Mouse (Mus musculus) midbrain, embryonic 12.5 days (tissue): ENCODE measurements at regions not wholly inside any gene's neighbourhood (a gene's known extent, or its start where the extent isn't known, plus 50 kb on each side); places are given as distances from the start of the nearest gene placed in this dataset.
A peak's percentile ranks its signal among the peaks of the same experiment; 100 is the strongest.

ENCODE experiments used
- ATAC-seq: fragments of 200-750 bp; cut with Nextera tagmentation; 2 replicates; pipeline ENCODE4 v1.8.0; 2017; ENCODE audit warnings: low read depth, moderate TSS enrichment, moderate library complexity; ENCODE audit not compliant: low FRiP score
- H3K27ac ChIP-seq: fragments of 300-500 bp; sonication (generic); replicated peaks from 2 replicates; pipeline ENCODE4 v1.5.1; 2016; ENCODE audit warnings: mild to moderate bottlenecking
- H3K27me3 ChIP-seq: fragments of 300-500 bp; sonication (generic); 2 replicates; pipeline ENCODE4 v1.6.1; 2016; ENCODE audit warnings: mild to moderate bottlenecking
- H3K36me3 ChIP-seq: fragments of 300-500 bp; sonication (generic); 2 replicates; pipeline ENCODE4 v1.6.1; 2016
- H3K4me1 ChIP-seq: fragments of 300-500 bp; sonication (generic); 2 replicates; pipeline ENCODE4 v1.6.1; 2016
- H3K4me2 ChIP-seq: fragments of 300-500 bp; sonication (generic); replicated peaks from 2 replicates; pipeline ENCODE4 v1.6.1; 2016; ENCODE audit warnings: mild to moderate bottlenecking, moderate library complexity
- H3K4me3 ChIP-seq: fragments of 300-500 bp; sonication (generic); 2 replicates; pipeline ENCODE4 v1.5.1; 2016; ENCODE audit warnings: mild to moderate bottlenecking
- H3K9ac ChIP-seq: fragments of 300-500 bp; sonication (generic); replicated peaks from 2 replicates; pipeline ENCODE4 v1.6.1; 2016; ENCODE audit warnings: mild to moderate bottlenecking, moderate library complexity
- H3K9me3 ChIP-seq: fragments of 300-500 bp; sonication (generic); 2 replicates; pipeline ENCODE4 v1.6.1; 2016; ENCODE audit warnings: mild to moderate bottlenecking
- WGBS: fragments of 180-500 bp; shearing (Covaris S2); methylation state at CpG from one replicate; pipeline ENCODE4 v1.1.7; 2016; 5-methylcytosine and 5-hydroxymethylcytosine counted together

DNA sequence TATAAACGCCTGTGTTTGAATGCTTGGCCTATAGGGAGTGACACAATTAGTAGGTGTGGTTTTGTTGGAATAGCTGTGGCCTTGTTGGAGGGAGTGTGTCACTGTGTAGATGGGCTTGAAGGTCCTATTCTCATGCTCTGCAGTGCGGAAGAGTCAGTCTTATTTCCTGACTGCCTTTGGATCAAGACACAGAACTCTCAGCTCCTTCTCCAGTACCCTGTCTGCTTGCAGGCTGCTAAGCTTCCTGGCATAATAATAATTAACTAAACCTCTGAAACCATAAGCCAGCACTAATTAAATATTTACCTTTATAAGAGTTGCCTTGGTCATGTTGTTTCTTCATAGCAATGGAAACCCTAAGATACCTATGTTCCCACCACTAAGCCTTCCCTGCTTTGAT lies 409.8 kb upstream of the Sall1 start:
- 88% methylated on average over 2 of the region's 2 CpGs for WGBS
- Histone ChIP-seq H3K27me3 (no peaks in the 10 kb centered on the region), H3K4me1 (no peaks in the 10 kb centered on the region), H3K9ac (no peak overlapping the region), H3K4me3 (no peak overlapping the region), H3K4me2 (no peak overlapping the region), H3K27ac (no peak overlapping the region), H3K9me3 (no peaks in the 10 kb centered on the region), H3K36me3 (no peaks in the 10 kb centered on the region)
- ATAC-seq = no peak

DNA sequence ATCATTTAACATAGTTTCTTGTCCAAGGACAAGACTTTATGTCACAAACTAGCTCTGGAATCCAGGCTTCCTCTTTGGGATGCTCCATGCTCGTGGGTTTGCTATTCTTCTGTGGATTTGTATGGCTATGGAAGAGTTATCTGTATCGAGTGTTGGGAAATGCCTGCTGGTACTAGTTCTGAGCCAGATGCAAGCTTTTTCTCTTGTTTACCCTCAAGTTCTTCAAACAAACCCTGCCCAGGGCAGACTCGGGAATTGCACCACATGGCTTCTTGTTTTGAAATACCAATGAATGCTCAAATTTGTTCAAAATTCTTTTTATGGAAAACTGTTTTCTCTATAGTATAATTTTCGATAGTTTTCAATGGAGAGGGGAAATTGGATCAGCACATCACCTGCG lies 400.5 kb upstream of the Sall1 start:
- H3K4me2 ChIP-seq = no peak overlapping the region
- no peak overlapping the region for H3K9ac ChIP-seq
- 79% methylated on average over 5 of the region's 5 CpGs for WGBS

DNA sequence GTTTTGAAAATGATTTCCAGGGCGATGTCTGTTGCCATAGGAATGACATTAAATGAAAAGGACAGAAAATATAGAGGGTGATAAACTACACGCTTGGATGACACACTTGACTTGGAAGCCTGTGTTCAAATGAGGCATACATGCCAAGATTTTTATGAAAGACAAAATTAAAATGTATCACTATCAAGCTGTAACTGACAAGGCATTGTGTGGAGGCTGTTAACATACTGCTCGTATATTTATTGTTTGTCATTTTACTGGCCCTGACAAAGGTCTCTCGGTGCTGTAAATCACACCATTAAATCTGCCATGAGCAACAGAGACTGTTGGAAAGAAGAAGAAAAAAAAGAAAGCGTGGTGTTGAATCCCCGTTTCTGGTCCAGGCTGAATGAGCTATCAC lies 395.3 kb upstream of the Sall1 start:
- no peak for ATAC-seq

More for the DNA sequence above, 400.5 kb upstream of the Sall1 start:
- Histone ChIP-seq H3K36me3 (no peaks in the 10 kb centered on the region), H3K27me3 (no peaks in the 10 kb centered on the region), H3K4me1 (no peaks in the 10 kb centered on the region), H3K27ac (no peak overlapping the region), H3K9me3 (no peaks in the 10 kb centered on the region), H3K4me3 (no peak overlapping the region)
- ATAC-seq = no peak

DNA sequence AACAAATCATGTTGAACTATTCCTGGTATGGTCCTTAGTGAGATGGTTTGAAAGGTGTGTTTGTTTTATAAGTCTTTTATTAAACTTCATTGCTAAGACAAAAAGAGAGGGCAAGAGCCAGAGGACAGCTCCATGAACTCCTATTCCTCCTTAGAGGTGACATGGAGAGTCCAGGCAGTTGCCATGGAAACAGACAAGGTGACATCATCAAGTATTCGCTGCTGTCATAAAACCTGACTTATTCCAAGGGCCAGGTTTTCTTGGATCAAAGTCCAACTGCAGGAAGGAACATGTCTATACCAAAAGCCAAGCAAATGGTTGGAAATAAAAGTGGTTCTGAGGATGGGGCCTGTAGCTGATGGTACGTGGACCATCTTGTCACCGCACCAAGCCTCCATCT lies 383.0 kb upstream of the Sall1 start:
- no peak for ATAC-seq
- Histone ChIP-seq H3K27ac (no peak overlapping the region), H3K4me2 (no peak overlapping the region), H3K36me3 (no peaks in the 10 kb centered on the region), H3K9ac (no peak overlapping the region), H3K4me1 (no peaks in the 10 kb centered on the region), H3K27me3 (no peaks in the 10 kb centered on the region), H3K4me3 (no peak overlapping the region), H3K9me3 (no peaks in the 10 kb centered on the region)
- 100% methylated on average over 3 of the region's 3 CpGs for WGBS

More for the DNA sequence above, 395.3 kb upstream of the Sall1 start:
- Histone ChIP-seq H3K9ac (no peak overlapping the region), H3K9me3 (no peaks in the 10 kb centered on the region), H3K27ac (no peak overlapping the region), H3K4me3 (no peak overlapping the region), H3K4me1 (no peaks in the 10 kb centered on the region), H3K27me3 (no peaks in the 10 kb centered on the region), H3K4me2 (no peak overlapping the region), H3K36me3 (no peaks in the 10 kb centered on the region)
- WGBS = 86% methylated on average over 6 of the region's 6 CpGs

DNA sequence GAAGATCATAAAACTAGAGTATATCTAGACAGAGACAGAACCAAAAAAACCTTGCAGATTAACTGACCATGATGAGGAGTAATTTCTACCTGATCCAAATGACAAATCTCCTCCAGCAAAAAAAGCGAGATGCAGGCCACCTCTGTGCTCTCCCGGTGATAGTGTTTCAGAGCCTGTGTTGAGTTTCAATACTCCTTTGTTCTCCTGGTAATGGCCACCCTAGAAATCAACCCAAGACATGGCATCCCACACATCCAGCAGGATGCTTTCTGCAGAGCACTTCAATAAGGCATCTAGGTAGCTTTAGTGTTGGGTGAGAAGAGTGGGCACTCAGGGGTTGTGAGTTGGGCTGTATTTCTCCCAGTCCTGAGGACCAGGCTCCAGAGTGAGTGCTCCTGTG lies 371.3 kb upstream of the Sall1 start:
- 86% methylated on average over 2 of the region's 2 CpGs for WGBS
- Histone ChIP-seq H3K27ac (no peak overlapping the region), H3K9me3 (no peaks in the 10 kb centered on the region), H3K4me2 (no peak overlapping the region), H3K4me1 (0 out of 2 replicates have a peak, but pooled peaks cover 3% of the 10 kb centered on the region), H3K4me3 (no peak overlapping the region), H3K36me3 (no peaks in the 10 kb centered on the region), H3K9ac (no peak overlapping the region), H3K27me3 (no peaks in the 10 kb centered on the region)
- no peak for ATAC-seq

DNA sequence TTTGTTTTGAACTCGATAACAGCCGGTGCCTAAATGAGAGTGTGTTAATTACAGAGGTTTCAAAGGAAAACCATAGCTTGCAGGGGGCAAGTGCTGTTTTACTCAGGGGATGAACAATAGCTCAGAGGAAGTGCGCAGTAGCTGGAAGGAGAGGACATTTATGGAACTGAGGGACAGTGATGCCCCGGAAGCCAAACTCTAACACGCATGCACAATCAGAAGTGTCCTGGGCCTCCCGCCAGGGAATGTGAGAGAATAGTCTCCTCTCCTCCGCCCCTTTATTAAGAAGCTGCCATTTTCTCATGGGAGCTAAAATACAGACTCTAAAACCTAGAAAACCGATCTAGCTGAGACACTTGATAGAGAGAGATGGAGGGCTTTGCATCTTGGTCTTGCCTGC lies 368.5 kb upstream of the Sall1 start:
- Histone ChIP-seq H3K36me3 (no peaks in the 10 kb centered on the region), H3K4me1 (0 out of 2 replicates have a peak, but pooled peaks cover 3% of the 10 kb centered on the region), H3K9me3 (no peaks in the 10 kb centered on the region), H3K27me3 (no peaks in the 10 kb centered on the region), H3K9ac (no peak overlapping the region), H3K4me2 (no peak overlapping the region), H3K27ac (no peak overlapping the region), H3K4me3 (no peak overlapping the region)
- ATAC-seq = no peak
- WGBS = 82% methylated on average over 8 of the region's 8 CpGs

DNA sequence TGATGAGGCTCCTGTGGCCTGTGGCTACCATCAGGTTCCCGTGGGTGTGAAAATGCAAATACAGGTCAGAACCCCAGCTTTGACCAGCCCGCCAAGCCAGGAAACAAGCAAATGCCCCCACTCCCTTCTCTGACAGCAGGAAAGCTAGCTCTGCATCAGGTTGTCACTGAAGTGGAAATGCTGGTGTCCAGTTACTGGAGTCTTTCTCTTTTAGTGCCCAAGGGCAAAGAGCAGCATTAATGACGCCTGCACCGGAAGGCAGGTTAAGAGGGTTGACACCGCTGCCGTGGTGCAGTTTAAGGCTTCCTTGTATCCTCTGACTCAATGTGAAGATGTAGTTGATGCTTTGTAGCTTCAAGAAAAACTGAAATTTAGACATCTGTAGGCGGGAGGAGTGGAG lies 368.1 kb upstream of the Sall1 start:
- H3K4me1 ChIP-seq = 0 out of 2 replicates have a peak, but pooled peaks cover 3% of the 10 kb centered on the region
- no peaks in the 10 kb centered on the region for H3K27me3 ChIP-seq
- no peak overlapping the region for H3K9ac ChIP-seq
- ATAC-seq = no peak
- no peak overlapping the region for H3K27ac ChIP-seq
- H3K9me3 ChIP-seq = no peaks in the 10 kb centered on the region
- no peaks in the 10 kb centered on the region for H3K36me3 ChIP-seq
- WGBS = 46% methylated on average over 7 of the region's 7 CpGs
- H3K4me3 ChIP-seq = no peak overlapping the region
- H3K4me2 ChIP-seq = no peak overlapping the region

GRCm38 (mm10) chr8:89406688-89407087 lies 362.7 kb upstream of the Sall1 start:
- H3K4me3 ChIP-seq = no peak overlapping the region
- ATAC-seq = no peak
- H3K36me3 ChIP-seq = no peaks in the 10 kb centered on the region
- H3K4me2 ChIP-seq = no peak overlapping the region
- H3K27me3 ChIP-seq = no peaks in the 10 kb centered on the region
- no peak overlapping the region for H3K27ac ChIP-seq
- WGBS = 86% methylated on average over 5 of the region's 5 CpGs
- no peak overlapping the region for H3K9ac ChIP-seq
- H3K9me3 ChIP-seq = no peaks in the 10 kb centered on the region
- H3K4me1 ChIP-seq = no peaks in the 10 kb centered on the region

DNA sequence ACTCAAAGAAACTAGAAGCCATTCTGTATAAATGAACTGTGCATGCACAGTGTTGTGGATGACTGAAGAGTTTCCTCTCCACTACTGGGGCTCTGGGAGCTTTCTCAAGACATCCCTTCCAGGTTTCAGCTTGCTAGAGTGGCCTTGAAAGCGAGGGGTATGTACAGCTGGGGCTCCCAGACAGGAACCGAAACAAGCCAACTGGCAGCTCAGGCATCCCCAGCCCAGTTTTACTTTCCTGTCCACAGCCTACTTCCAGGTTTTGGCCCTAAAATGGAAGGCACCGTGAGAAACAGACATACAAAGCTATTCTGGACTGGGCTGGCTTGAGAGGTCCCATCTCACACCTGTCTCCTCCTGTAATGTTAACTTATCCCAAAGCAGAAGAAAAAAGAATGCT lies 360.3 kb upstream of the Sall1 start:
- no peak overlapping the region for H3K9ac ChIP-seq
- ATAC-seq = no peak
- no peak overlapping the region for H3K4me2 ChIP-seq
- no peaks in the 10 kb centered on the region for H3K36me3 ChIP-seq
- H3K4me3 ChIP-seq = no peak overlapping the region
- no peaks in the 10 kb centered on the region for H3K27me3 ChIP-seq
- no peaks in the 10 kb centered on the region for H3K4me1 ChIP-seq
- no peaks in the 10 kb centered on the region for H3K9me3 ChIP-seq
- H3K27ac ChIP-seq = no peak overlapping the region
- WGBS = 81% methylated on average over 3 of the region's 3 CpGs

DNA sequence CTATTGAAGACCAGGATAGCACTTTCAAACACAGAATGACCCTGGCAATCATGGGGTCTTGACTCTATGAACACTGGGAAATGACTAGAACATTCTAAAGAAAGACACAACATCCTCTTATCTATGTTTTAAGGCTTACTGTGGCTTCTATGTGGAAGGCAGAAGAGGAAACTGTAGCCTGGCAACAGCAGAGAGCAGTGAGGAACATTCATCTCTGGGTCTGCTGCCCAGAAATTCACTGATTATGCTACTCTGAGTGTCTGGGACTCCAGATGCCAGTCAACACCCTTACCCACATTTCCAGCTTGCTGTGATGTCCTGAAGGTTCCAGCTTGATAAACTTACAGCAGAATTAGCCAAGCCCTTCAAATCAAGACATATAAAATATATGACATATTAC lies 352.7 kb upstream of the Sall1 start:
- no peak overlapping the region for H3K27ac ChIP-seq
- ATAC-seq = no peak
- H3K36me3 ChIP-seq = no peaks in the 10 kb centered on the region
- H3K4me1 ChIP-seq = no peaks in the 10 kb centered on the region
- H3K4me3 ChIP-seq = no peak overlapping the region
- no peak overlapping the region for H3K9ac ChIP-seq
- no peaks in the 10 kb centered on the region for H3K27me3 ChIP-seq
- no peaks in the 10 kb centered on the region for H3K9me3 ChIP-seq
- no peak overlapping the region for H3K4me2 ChIP-seq

- Histone ChIP-seq H3K9me3 (no peaks in the 10 kb centered on the region), H3K27me3 (no peaks in the 10 kb centered on the region), H3K27ac (no peak overlapping the region), H3K4me3 (no peak overlapping the region), H3K36me3 (no peaks in the 10 kb centered on the region), H3K4me1 (peaks cover 14% of the 10 kb centered on the region), H3K4me2 (no peak overlapping the region), H3K9ac (no peak overlapping the region)
- WGBS = 79% methylated on average over 6 of the region's 6 CpGs
- ATAC-seq = no peak
These were observed 348.8 kb upstream of the Sall1 start for GRCm38 (mm10) chr8:89392749-89393148.

- no peak overlapping the region for H3K9ac ChIP-seq
- H3K4me1 ChIP-seq = peaks cover 38% of the 10 kb centered on the region
- WGBS = 39% methylated on average over 6 of the region's 6 CpGs
These were observed 344.8 kb upstream of the Sall1 start for GRCm38 (mm10) chr8:89388761-89389160.

GRCm38 (mm10) chr8:89387295-89387694 lies 343.3 kb upstream of the Sall1 start:
- Histone ChIP-seq H3K27me3 (no peaks in the 10 kb centered on the region), H3K4me3 (no peak overlapping the region), H3K9me3 (no peaks in the 10 kb centered on the region), H3K4me2 (peak overlapping the region; percentile 29), H3K9ac (no peak overlapping the region), H3K27ac (0 out of 2 replicates have a peak overlapping the region, but pooled peaks have one; percentile 20), H3K36me3 (no peaks in the 10 kb centered on the region), H3K4me1 (peaks cover 47% of the 10 kb centered on the region)
- 12% methylated on average over 8 of the region's 8 CpGs for WGBS
- peak; percentile 34; the same call in 1 of the 2 replicates for ATAC-seq

More at GRCm38 (mm10) chr8:89388761-89389160, 344.8 kb upstream of the Sall1 start:
- Histone ChIP-seq H3K27ac (no peak overlapping the region), H3K27me3 (no peaks in the 10 kb centered on the region), H3K9me3 (no peaks in the 10 kb centered on the region), H3K36me3 (no peaks in the 10 kb centered on the region), H3K4me3 (no peak overlapping the region), H3K4me2 (no peak overlapping the region)
- ATAC-seq = no peak
